Mouse (Mus musculus) liver, adult 2 months (tissue): ENCODE measurements at regions not wholly inside any gene's neighbourhood (a gene's known extent, or its start where the extent isn't known, plus 50 kb on each side); places are given as distances from the start of the nearest gene placed in this dataset.

ENCODE experiments used
- DNase-seq: peaks from one replicate; pipeline ENCODE4 v3.0.0-alpha.2; 2011; ENCODE audit warnings: low read depth, low spot score; ENCODE audit errors: extremely low read depth
- H3K27ac ChIP-seq: fragments of 200-500 bp; replicated peaks from 2 replicates; pipeline ENCODE4 v1.5.1; 2012; ENCODE audit warnings: low read depth, mild to moderate bottlenecking, control low read depth, inconsistent platforms, low read length; ENCODE audit not compliant: insufficient read depth
- H3K27me3 ChIP-seq: fragments of 200-500 bp; 2 replicates; pipeline ENCODE4 v1.6.1; 2012; ENCODE audit warnings: mild to moderate bottlenecking, moderate library complexity, low read length, inconsistent platforms; ENCODE audit not compliant: control insufficient read depth, insufficient read depth
- H3K36me3 ChIP-seq: fragments of 200-500 bp; 2 replicates; pipeline ENCODE4 v1.6.1; 2012; ENCODE audit warnings: low read length, inconsistent platforms; ENCODE audit not compliant: control insufficient read depth, insufficient read depth
- H3K4me1 ChIP-seq: fragments of 200-500 bp; 2 replicates; pipeline ENCODE4 v1.6.1; 2011; ENCODE audit warnings: low read length; ENCODE audit not compliant: control insufficient read depth, insufficient read depth
- H3K4me3 ChIP-seq: fragments of 200-500 bp; 2 replicates; pipeline ENCODE4 v1.5.1; 2011; ENCODE audit warnings: low read depth, mild to moderate bottlenecking, control low read depth, low read length, moderate library complexity; ENCODE audit not compliant: insufficient read depth
- H3K79me2 ChIP-seq: fragments of 200-500 bp; 2 replicates; pipeline ENCODE4 v1.6.1; 2012; ENCODE audit warnings: inconsistent platforms, mild to moderate bottlenecking, low read length, moderate library complexity; ENCODE audit not compliant: control insufficient read depth, insufficient read depth
- H3K9ac ChIP-seq: fragments of 200-500 bp; 2 replicates; pipeline ENCODE4 v1.6.1; 2012; ENCODE audit warnings: low read depth, mild to moderate bottlenecking, control low read depth, inconsistent platforms, low read length
- CTCF ChIP-seq: fragments of 200-500 bp; IDR thresholded peaks from 2 replicates; pipeline ENCODE4 v1.5.1; 2011; ENCODE audit warnings: low read depth, low read length, control low read depth
- POLR2A ChIP-seq: fragments of 200-500 bp; IDR thresholded peaks from 2 replicates; pipeline ENCODE4 v1.6.1; 2011; ENCODE audit warnings: low read length, control low read depth; ENCODE audit not compliant: insufficient read depth; ENCODE audit errors: extremely low read depth
- WGBS: fragments of 180-500 bp; shearing (Covaris S2); methylation state at CpG from one replicate; pipeline ENCODE4 v1.1.7; 2018; 5-methylcytosine and 5-hydroxymethylcytosine counted together

DNA sequence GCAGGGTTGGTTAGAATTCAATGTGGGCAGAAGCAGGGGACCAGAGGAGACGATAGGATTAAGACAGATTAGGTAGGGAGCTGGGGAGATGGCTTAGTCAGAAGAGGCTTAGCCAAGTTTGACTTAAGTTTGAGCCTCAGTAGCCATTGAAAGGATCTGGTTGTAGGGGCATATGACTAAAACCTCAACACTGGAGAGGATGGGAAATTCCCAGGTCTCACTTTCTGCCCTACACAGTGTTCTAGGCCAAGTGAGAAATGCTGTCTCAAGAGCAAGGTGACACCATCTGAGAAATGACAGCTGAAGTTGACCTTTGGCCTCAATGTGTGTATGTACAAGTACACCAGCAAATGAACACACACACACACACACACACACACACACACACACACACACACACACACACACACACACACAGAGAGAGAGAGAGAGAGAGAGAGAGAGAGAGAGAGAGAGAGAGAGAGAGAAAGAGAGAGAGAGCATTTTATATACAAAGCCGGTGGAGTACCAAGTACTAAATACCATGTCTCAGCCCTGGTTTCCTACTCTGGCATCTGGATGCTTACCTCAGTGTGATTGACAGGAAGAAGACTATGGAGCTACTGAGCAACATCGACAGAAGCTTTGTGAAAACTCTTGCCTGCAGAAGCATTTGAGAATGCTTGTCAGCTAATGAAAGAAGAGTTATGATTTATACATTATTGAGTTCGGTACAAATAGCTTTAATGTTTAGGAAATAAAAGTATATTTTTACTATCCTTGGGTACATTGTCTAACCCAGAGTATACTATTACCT, 85.3 kb upstream of the 4933412E24Rik start:
- Histone ChIP-seq H3K36me3 (no peaks in the 10 kb centered on the region), H3K4me1 (no peaks in the 10 kb centered on the region), H3K27me3 (no peaks in the 10 kb centered on the region), H3K4me3 (no peak overlapping the region), H3K27ac (no peak overlapping the region), H3K9ac (no peak overlapping the region), H3K79me2 (no peaks in the 10 kb centered on the region)
- no peak for TF ChIP-seq POLR2A
- TF ChIP-seq CTCF: no peak
- DNase-seq: no peak
- WGBS: 87% methylated on average over 4 of the region's 4 CpGs

DNA sequence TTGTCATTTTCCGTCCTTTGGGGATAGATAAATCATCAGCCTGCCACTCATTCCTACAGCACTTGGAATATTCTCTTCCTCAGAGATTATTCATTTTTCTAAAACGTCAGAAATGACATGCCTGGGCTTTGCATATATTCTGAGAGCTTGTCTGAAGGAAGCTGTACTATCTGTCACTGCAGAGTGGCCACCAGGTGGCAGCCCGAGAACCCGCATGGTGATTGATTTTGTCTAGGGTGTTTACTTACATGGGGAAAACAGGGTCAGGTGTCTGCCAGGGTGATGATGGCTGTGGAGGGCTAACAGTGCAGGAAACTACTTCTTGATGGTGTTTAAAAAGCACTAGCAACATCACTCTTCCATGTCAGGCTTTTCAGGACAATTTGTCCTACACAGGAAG, 80.7 kb upstream of the 4933412E24Rik start:
- H3K27ac ChIP-seq: no peak overlapping the region
- H3K79me2 ChIP-seq: no peaks in the 10 kb centered on the region
- no peaks in the 10 kb centered on the region for H3K36me3 ChIP-seq
- TF ChIP-seq CTCF (peak; percentile 83), POLR2A (no peak)
- DNase-seq: peak; percentile 14
- H3K4me3 ChIP-seq: no peak overlapping the region
- H3K4me1 ChIP-seq: no peaks in the 10 kb centered on the region
- no peak overlapping the region for H3K9ac ChIP-seq
- no peaks in the 10 kb centered on the region for H3K27me3 ChIP-seq
- whole genome bisulfite sequencing: 13% methylated on average over 4 of the region's 4 CpGs

DNA sequence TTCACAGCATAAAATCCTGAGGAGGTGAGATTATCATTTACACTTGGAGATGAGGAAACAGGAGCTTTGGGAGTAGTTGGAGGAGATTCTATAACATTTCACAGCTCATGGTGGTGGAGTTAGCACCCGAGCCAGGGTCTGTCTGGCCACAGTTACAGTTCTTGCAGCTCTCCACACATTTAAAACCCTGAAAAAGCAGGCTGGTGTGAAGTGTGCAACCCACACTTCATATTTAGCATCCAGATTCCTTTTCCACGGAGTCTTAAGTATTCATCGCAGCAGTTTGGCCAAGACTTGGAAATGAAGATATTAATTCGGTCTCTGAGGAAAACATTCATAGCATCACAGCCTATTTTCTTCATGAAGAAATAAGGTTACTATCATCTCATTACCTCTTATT, 79.7 kb upstream of the 4933412E24Rik start:
- Histone ChIP-seq H3K4me1 (no peaks in the 10 kb centered on the region), H3K36me3 (no peaks in the 10 kb centered on the region), H3K79me2 (no peaks in the 10 kb centered on the region), H3K27me3 (no peaks in the 10 kb centered on the region), H3K9ac (no peak overlapping the region), H3K4me3 (no peak overlapping the region), H3K27ac (no peak overlapping the region)
- 81% methylated on average over 4 of the region's 4 CpGs for WGBS
- TF ChIP-seq POLR2A (no peak), CTCF (no peak)
- no peak for DNase-seq

DNA sequence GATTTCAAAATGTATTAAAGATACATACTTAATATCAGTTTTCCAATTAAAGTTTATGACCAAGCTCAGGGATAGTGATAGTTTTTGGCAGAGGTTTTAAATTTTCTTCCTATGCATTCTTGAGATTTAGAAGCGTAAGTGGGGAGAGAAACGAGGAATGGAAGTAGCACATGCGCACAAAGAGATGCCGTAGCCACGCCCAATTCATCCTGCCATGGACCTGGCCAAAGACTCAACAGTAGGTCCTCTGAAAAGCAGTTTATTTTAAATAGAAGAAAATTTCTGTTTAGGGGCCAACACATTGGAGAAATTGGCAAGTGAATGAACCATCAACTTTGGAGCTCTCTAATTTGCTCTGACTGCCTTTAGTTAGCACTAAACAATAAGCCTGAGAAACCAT, 73.5 kb upstream of the 4933412E24Rik start:
- Histone ChIP-seq H3K79me2 (no peaks in the 10 kb centered on the region), H3K27ac (no peak overlapping the region), H3K4me3 (no peak overlapping the region), H3K4me1 (no peaks in the 10 kb centered on the region), H3K27me3 (no peaks in the 10 kb centered on the region), H3K9ac (no peak overlapping the region), H3K36me3 (no peaks in the 10 kb centered on the region)
- WGBS: 91% methylated on average over 5 of the region's 5 CpGs
- TF ChIP-seq CTCF (no peak), POLR2A (no peak)
- no peak for DNase-seq

DNA sequence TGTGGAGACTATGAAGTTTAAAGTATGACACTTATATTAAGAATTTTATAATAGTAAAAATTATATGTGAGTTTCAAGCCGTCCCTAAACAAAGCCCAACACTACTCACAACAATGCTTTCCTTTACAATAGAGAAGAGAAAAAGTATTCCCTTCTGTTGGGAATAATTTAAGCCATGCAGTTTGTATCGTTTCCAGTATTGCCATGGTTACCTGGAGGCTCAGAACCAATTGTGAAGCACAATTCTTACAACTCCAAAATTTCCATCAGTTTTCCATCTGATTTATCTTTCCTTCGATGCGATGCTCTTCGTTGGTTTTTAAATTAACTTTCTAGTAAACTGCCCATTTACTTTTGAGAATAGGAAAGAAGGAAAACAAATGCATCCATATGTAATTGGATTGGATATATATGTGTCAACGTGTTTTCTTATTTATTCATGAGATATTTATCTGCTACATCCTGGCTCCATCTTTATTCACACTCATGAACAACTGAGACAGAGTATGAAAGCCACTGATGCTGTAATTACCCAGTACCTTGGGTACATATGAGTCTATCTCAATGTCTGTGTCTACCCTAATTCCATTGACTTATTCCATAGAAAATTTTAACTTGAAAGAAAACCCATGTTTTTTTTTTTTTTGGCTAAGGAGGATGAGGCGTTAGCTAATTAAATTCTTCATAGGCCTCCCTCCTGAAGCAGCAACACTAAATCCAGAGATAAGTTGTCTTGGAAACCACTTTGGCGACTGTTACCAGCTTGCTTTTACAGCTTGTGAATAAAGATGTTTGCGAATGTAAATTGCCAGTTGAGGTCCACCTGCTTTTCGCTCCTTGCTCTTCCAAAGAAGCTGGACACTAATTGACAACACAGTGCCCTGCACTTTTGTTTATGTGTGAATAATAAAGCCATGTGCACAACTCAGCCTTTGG, 72.8 kb upstream of the 4933412E24Rik start:
- Histone ChIP-seq H3K27me3 (no peaks in the 10 kb centered on the region), H3K4me3 (no peak overlapping the region), H3K9ac (no peak overlapping the region), H3K79me2 (no peaks in the 10 kb centered on the region), H3K4me1 (no peaks in the 10 kb centered on the region), H3K27ac (no peak overlapping the region), H3K36me3 (no peaks in the 10 kb centered on the region)
- TF ChIP-seq POLR2A (no peak), CTCF (no peak)
- DNase-seq: no peak
- WGBS: 81% methylated on average over 10 of the region's 10 CpGs
